Mouse (Mus musculus): ENCODE measurements around the gene Bcl10. TPM values are rescaled to one million over a fixed set of nuclear protein-coding genes. Genes with fewer than 3 reads are reported as not detected.
"Not testable (repeated sequence)": the region's sequence is repeated elsewhere in the genome, so short reads cannot be mapped to it uniquely, and the experiment has no call there.

Gene Bcl10
- polyA plus RNA-seq, 1 experiment from 2014 or later: 21.5 TPM

GRCm38 (mm10) chr3:145965583-145965982 lies 43.0 kb downstream of the Bcl10 start:
- not testable (repeated sequence) for H3K4me3 ChIP-seq (ENCODE audit: low read depth, low read length); H3K4me2 ChIP-seq (ENCODE audit: low read depth, low read length); H3K36me3 ChIP-seq (ENCODE audit: control insufficient read depth, insufficient read depth); H3K27ac ChIP-seq (ENCODE audit: low read length); H3K9me3 ChIP-seq (replicated peaks; ENCODE audit: control insufficient read depth, low read length); H3K9ac ChIP-seq (ENCODE audit: low read depth, low read length); H3K4me1 ChIP-seq (ENCODE audit: control insufficient read depth, low read depth, low read length); ATAC-seq (ENCODE audit: low read depth)
- WGBS (ENCODE audit: insufficient replicate concordance): 48% methylated on average over 3 of the region's 3 CpGs
- H3K27me3 ChIP-seq (ENCODE audit: control insufficient read depth, insufficient read depth, low read depth, low read length): peaks cover 16% of the 10 kb centered on the region

DNA sequence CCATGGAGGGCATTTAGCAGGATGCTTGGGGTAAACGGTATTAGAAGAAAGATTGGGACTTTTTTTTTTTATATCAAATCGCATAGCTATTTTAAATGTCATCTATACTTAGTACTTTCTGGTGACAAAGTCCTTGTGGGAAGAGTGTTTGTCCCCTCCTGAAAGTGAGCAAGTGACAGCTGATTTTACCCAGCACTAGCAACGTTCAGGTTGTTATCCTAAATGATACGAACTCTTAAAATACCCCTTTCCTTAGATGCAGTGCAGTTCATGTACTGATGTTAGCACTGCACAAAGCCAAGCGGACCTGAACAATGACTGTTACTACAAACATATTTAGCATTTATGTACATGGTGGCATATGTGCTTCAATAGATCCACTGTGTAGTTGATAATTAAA lies 44.2 kb downstream of the Bcl10 start:
- 68% methylated on average over 5 of the region's 5 CpGs for WGBS (ENCODE audit: insufficient replicate concordance)

DNA sequence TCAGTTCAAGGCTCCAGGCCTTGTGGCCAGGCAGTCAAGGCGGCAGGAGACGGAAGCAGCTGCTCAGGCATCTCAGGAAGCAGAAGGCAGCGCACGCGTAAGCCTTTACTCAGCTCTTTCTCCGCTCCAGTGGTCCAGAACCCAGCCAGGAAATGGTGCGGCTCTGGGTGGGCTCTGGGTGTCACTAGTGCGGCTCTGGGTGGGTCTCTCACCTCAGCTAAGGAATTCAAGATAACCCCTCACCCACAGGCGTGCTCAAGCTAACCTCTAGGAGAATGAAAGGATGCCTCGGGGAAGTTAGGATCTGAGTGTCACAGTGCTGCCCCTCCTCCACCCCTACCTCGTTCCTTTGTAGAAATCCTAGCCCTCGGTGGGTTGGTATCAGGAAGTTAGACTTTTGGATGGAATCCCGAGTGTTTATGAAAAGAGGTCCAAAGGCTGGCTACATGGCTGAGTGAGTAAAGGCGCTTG lies 46.5 kb downstream of the Bcl10 start:
- ATAC-seq (ENCODE audit: low read depth): peak; percentile 22; the same call in 1 of the 2 replicates
- 21% methylated on average over 14 of the region's 14 CpGs for WGBS (ENCODE audit: insufficient replicate concordance)
- Histone ChIP-seq H3K9me3 (replicated peaks; ENCODE audit: control insufficient read depth, low read length) (peaks cover 2% of the 10 kb centered on the region; the same call in 1 of the 2 replicates), H3K27ac (ENCODE audit: low read length) (no peak overlapping the region), H3K9ac (ENCODE audit: low read depth, low read length) (no peak overlapping the region), H3K4me3 (ENCODE audit: low read depth, low read length) (no peak overlapping the region), H3K27me3 (ENCODE audit: control insufficient read depth, insufficient read depth, low read depth, low read length) (peaks cover under 1% of the 10 kb centered on the region; the same call in 1 of the 2 replicates), H3K4me1 (ENCODE audit: control insufficient read depth, low read depth, low read length) (peaks cover 3% of the 10 kb centered on the region; the same call in 1 of the 2 replicates), H3K4me2 (ENCODE audit: low read depth, low read length) (no peak overlapping the region), H3K36me3 (ENCODE audit: control insufficient read depth, insufficient read depth) (no peaks in the 10 kb centered on the region)

More for the DNA sequence above, 44.2 kb downstream of the Bcl10 start:
- no peak overlapping the region for H3K27ac ChIP-seq (ENCODE audit: low read length)
- ATAC-seq (ENCODE audit: low read depth): no peak
- H3K4me2 ChIP-seq (ENCODE audit: low read depth, low read length): no peak overlapping the region
- H3K4me1 ChIP-seq (ENCODE audit: control insufficient read depth, low read depth, low read length): peaks cover 5% of the 10 kb centered on the region; the same call in 1 of the 2 replicates
- H3K4me3 ChIP-seq (ENCODE audit: low read depth, low read length): no peak overlapping the region
- no peak overlapping the region for H3K9ac ChIP-seq (ENCODE audit: low read depth, low read length)
- H3K27me3 ChIP-seq (ENCODE audit: control insufficient read depth, insufficient read depth, low read depth, low read length): peaks cover 16% of the 10 kb centered on the region
- H3K9me3 ChIP-seq (replicated peaks; ENCODE audit: control insufficient read depth, low read length): no peaks in the 10 kb centered on the region
- H3K36me3 ChIP-seq (ENCODE audit: control insufficient read depth, insufficient read depth): no peaks in the 10 kb centered on the region

- Histone ChIP-seq H3K27me3 (ENCODE audit: control insufficient read depth, insufficient read depth, low read depth, low read length) (no peaks in the 10 kb centered on the region), H3K4me2 (ENCODE audit: low read depth, low read length) (no peak overlapping the region), H3K4me1 (ENCODE audit: control insufficient read depth, low read depth, low read length) (no peaks in the 10 kb centered on the region), H3K4me3 (ENCODE audit: low read depth, low read length) (no peak overlapping the region), H3K36me3 (ENCODE audit: control insufficient read depth, insufficient read depth) (no peaks in the 10 kb centered on the region), H3K27ac (ENCODE audit: low read length) (no peak overlapping the region), H3K9me3 (replicated peaks; ENCODE audit: control insufficient read depth, low read length) (peaks cover 6% of the 10 kb centered on the region; the same call in 1 of the 2 replicates), H3K9ac (ENCODE audit: low read depth, low read length) (no peak overlapping the region)
- WGBS (ENCODE audit: insufficient replicate concordance): 60% methylated on average over 10 of the region's 10 CpGs
- no peak for ATAC-seq (ENCODE audit: low read depth)
These were observed 48.9 kb downstream of the Bcl10 start for GRCm38 (mm10) chr3:145971501-145971900.

DNA sequence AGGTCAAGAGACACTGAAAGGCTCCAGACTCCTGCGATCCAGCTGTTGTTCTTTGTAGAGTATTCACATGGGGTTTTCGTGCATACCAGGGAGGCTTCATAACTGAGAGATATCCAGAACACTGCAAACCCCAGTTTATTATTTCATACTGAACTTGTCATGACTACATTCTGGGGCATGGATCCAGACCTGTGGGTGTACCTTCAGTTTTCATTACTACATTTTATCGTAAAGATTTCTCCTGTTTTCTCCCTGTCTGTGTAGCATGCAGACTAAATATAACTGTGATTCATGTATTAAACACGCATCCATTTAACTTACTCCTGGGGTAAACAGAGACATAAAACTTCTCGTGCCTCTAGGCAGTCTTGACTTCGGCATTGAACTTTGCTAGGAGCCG lies 52.4 kb downstream of the Bcl10 start:
- Histone ChIP-seq H3K9ac (ENCODE audit: low read depth, low read length) (no peak overlapping the region), H3K9me3 (replicated peaks; ENCODE audit: control insufficient read depth, low read length) (peaks cover 6% of the 10 kb centered on the region; the same call in 1 of the 2 replicates), H3K4me1 (ENCODE audit: control insufficient read depth, low read depth, low read length) (no peaks in the 10 kb centered on the region), H3K36me3 (ENCODE audit: control insufficient read depth, insufficient read depth) (no peaks in the 10 kb centered on the region), H3K4me2 (ENCODE audit: low read depth, low read length) (no peak overlapping the region), H3K27me3 (ENCODE audit: control insufficient read depth, insufficient read depth, low read depth, low read length) (no peaks in the 10 kb centered on the region), H3K4me3 (ENCODE audit: low read depth, low read length) (no peak overlapping the region), H3K27ac (ENCODE audit: low read length) (no peak overlapping the region)
- WGBS (ENCODE audit: insufficient replicate concordance): 74% methylated on average over 7 of the region's 7 CpGs
- no peak for ATAC-seq (ENCODE audit: low read depth)

Other genes with a start within 250 kb of the Bcl10 start
- 37.9 and 44.7 TPM in 2 replicates for gene Ddah1, start 164.1 kb upstream of the Bcl10 start, polyA plus RNA-seq (2015; fragmentation: Nextera tagmentation; extraction: Ambion mirVana)
- gene 2410004B18Rik, start 15.2 kb downstream of the Bcl10 start, polyA plus RNA-seq (2015; fragmentation: Nextera tagmentation; extraction: Ambion mirVana): 10.4 and 11.1 TPM in 2 replicates
- 0.44 and 0.68 TPM in 2 replicates for gene Syde2, start 65.1 kb downstream of the Bcl10 start, polyA plus RNA-seq (2015; fragmentation: Nextera tagmentation; extraction: Ambion mirVana)
- 0.30 TPM in 1 of 2 replicates, not detected in the other for gene Wdr63, start 185.3 kb downstream of the Bcl10 start, polyA plus RNA-seq (2015; fragmentation: Nextera tagmentation; extraction: Ambion mirVana)
- 0.25 and 0.70 TPM in 2 replicates for gene Mcoln3, start 194.6 kb downstream of the Bcl10 start, polyA plus RNA-seq (2015; fragmentation: Nextera tagmentation; extraction: Ambion mirVana)
- 9.5 TPM in 2 replicates for gene Mcoln2, start 227.0 kb downstream of the Bcl10 start, polyA plus RNA-seq (2015; fragmentation: Nextera tagmentation; extraction: Ambion mirVana)

Measured in liver, embryonic 16.5 days (tissue).